Mouse (Mus musculus) megakaryocyte, embryonic 14.5 days (primary cell): ENCODE measurements at regions not wholly inside any gene's neighbourhood (a gene's known extent, or its start where the extent isn't known, plus 50 kb on each side); places are given as distances from the start of the nearest gene placed in this dataset.

ENCODE experiments used
- FLI1 ChIP-seq: IDR thresholded peaks from 2 replicates; pipeline ENCODE4 v1.6.1; 2012; ENCODE audit warnings: low read length, inconsistent platforms, mixed read lengths
- GATA1 ChIP-seq: IDR thresholded peaks from 3 replicates; pipeline ENCODE4 v1.6.1; 2012; ENCODE audit warnings: mixed read lengths, low read length, inconsistent platforms, borderline replicate concordance

- no peak for TF ChIP-seq GATA1
- TF ChIP-seq FLI1 = no peak
These were observed 258.5 kb downstream of the Ankrd50 start for GRCm38 (mm10) chr3:38226147-38226546.
